Mouse (Mus musculus): ENCODE results near the gene Raph1. TPM values are rescaled to one million over a fixed set of nuclear protein-coding genes. Genes with fewer than 3 reads are reported as not detected.

Raph1 gene
- total RNA-seq, 4 experiments from 2014 or later: 113 to 150 (median 128) TPM

Small RNA genes lying within 50 kb of the gene (microRNA-seq; reads per million reads assigned to microRNA genes)
- gene Gm23762: not detected

Other genes with a start within 250 kb of the Raph1 start
- gene Cyp20a1, start 223.8 kb downstream of the Raph1 start, total RNA-seq (2022): 10 to 100 TPM in 2 of 4 experiments, 1 to 10 TPM in 2; 8.7 to 11.5 (median 10.4) TPM
- 10 to 100 TPM; 16.6 to 23.4 (median 20.0) TPM for gene Abi2, start 157.5 kb downstream of the Raph1 start, total RNA-seq (2022)
- gene Cd28, start 149.7 kb upstream of the Raph1 start, total RNA-seq (2022): 10 to 100 TPM; 11.8 to 15.7 (median 12.5) TPM